In genomic region chr2:3659300-3659910, GRCm38 (mm10) we compare ENCODE assay signal across 15 mouse cellular contexts.
DNase-seq lines count a peak whose midpoint lies in the region; ATAC-seq and TF ChIP-seq lines count a peak whose summit lies in the region.
"Had no signal": no experiment of that assay in that cellular context is flagged by ENCODE, and none has a peak within 500 bp of the region (broad histone marks: within the 10 kb centered on the region; RNA-seq: fewer than 3 reads in every experiment).

No protein-coding gene starts in this region.

- peaks cover 17% of the 10 kb centered on the region for H3K4me1 ChIP-seq in heart, embryonic 10.5 days
- no peaks in the 10 kb centered on the region; the same call in 1 of the 2 replicates for H3K4me1 ChIP-seq in heart, adult 2 months (ENCODE audit: control insufficient read depth, insufficient read depth, low read length)
- H3K4me1 ChIP-seq in lung, postnatal 0 days (ENCODE audit: insufficient read depth, low read depth, low read length) = peaks cover 5% of the 10 kb centered on the region; the same call in 1 of the 2 replicates
- H3K4me1 ChIP-seq: hindbrain, embryonic 13.5 days had no signal

- TF ChIP-seq EP300 in heart, adult 2 months (IDR thresholded peaks at IDR 0.05; ENCODE audit: insufficient read depth, low read depth, low read length) = no peak
- no peak for TF ChIP-seq EP300 in lung, postnatal 0 days (IDR thresholded peaks at IDR 0.05)

- peak; percentile 54 for ATAC-seq in lung, postnatal 0 days
- ATAC-seq: forebrain, embryonic 16.5 days had no signal

- H3K9ac ChIP-seq in heart, adult 2 months (ENCODE audit: low read depth, low read length) = no peak overlapping the region
- H3K9ac ChIP-seq in lung, postnatal 0 days (replicated peaks; ENCODE audit: low read depth) = no peak overlapping the region
- H3K9ac ChIP-seq: embryonic facial prominence, embryonic 15.5 days; hindbrain, embryonic 13.5 days had no signal

- H3K4me2 ChIP-seq in lung, postnatal 0 days (replicated peaks; ENCODE audit: low read depth, low read length) = no peak overlapping the region
- H3K4me2 ChIP-seq: embryonic facial prominence, embryonic 15.5 days; hindbrain, embryonic 13.5 days had no signal

- H3K36me3 ChIP-seq in heart, embryonic 10.5 days = no peaks in the 10 kb centered on the region
- no peaks in the 10 kb centered on the region for H3K36me3 ChIP-seq in heart, adult 2 months (ENCODE audit: control insufficient read depth, insufficient read depth, low read length)
- H3K36me3 ChIP-seq in lung, postnatal 0 days (ENCODE audit: insufficient read depth, low read length) = no peaks in the 10 kb centered on the region
- H3K36me3 ChIP-seq in macrophage (ENCODE audit: inconsistent target) = no peaks in the 10 kb centered on the region
- H3K36me3 ChIP-seq: embryonic facial prominence, embryonic 15.5 days; hindbrain, embryonic 13.5 days had no signal

- no peaks in the 10 kb centered on the region for H3K79me2 ChIP-seq in heart, adult 2 months (replicated peaks; ENCODE audit: control insufficient read depth, insufficient read depth, low read length)
- no peaks in the 10 kb centered on the region for H3K79me2 ChIP-seq in macrophage (ENCODE audit: inconsistent target)

- TF ChIP-seq CTCF in heart, adult 2 months (IDR thresholded peaks at IDR 0.05) = no peak
- no peak for TF ChIP-seq CTCF in lung, postnatal 0 days (IDR thresholded peaks at IDR 0.05)

- no peaks in the 10 kb centered on the region for H3K27me3 ChIP-seq in heart, embryonic 10.5 days (ENCODE audit: insufficient read depth, poor library complexity, severe bottlenecking)
- no peaks in the 10 kb centered on the region for H3K27me3 ChIP-seq in heart, adult 2 months (ENCODE audit: control insufficient read depth, insufficient read depth, low read length)
- no peaks in the 10 kb centered on the region for H3K27me3 ChIP-seq in lung, postnatal 0 days (replicated peaks; ENCODE audit: insufficient read depth, low read length)
- H3K27me3 ChIP-seq: embryonic facial prominence, embryonic 15.5 days; hindbrain, embryonic 13.5 days had no signal

- H3K9me3 ChIP-seq in heart, embryonic 10.5 days = no peaks in the 10 kb centered on the region
- no peaks in the 10 kb centered on the region for H3K9me3 ChIP-seq in lung, postnatal 0 days (ENCODE audit: low read length)
- H3K9me3 ChIP-seq: embryonic facial prominence, embryonic 15.5 days; hindbrain, embryonic 13.5 days had no signal

- no peak for TF ChIP-seq POLR2A in heart, adult 2 months (IDR thresholded peaks at IDR 0.05; ENCODE audit: insufficient read depth, low read depth, low read length)

- peak overlapping the region; percentile 47; the same call in 1 of the 2 replicates for H3K27ac ChIP-seq in heart, embryonic 10.5 days
- H3K27ac ChIP-seq in heart, adult 2 months = no peak overlapping the region
- H3K27ac ChIP-seq in lung, postnatal 0 days (ENCODE audit: low read length) = no peak overlapping the region
- H3K27ac ChIP-seq in macrophage = 0 out of 2 replicates have a peak overlapping the region, but pooled peaks have one; percentile 12
- H3K27ac ChIP-seq: embryonic facial prominence, embryonic 15.5 days; hindbrain, embryonic 13.5 days; left cerebral cortex, adult 2 months had no signal

- 35% methylated on average over 5 of the region's 5 CpGs for WGBS in heart, embryonic 10.5 days
- WGBS in heart, adult 2 months = 44% methylated on average over 5 of the region's 5 CpGs
- 24% methylated on average over 5 of the region's 5 CpGs for WGBS in lung, postnatal 0 days
- WGBS in macrophage (ENCODE audit: missing documents) = 57% methylated on average over 4 of the region's 5 CpGs

- no peak for DNase-seq in heart, embryonic 10.5 days (ENCODE audit: low spot score)
- DNase-seq in heart, adult 2 months = no peak
- peak; percentile 39 for DNase-seq in lung, postnatal 0 days (ENCODE audit: low spot score)
- DNase-seq in lung, postnatal 4 days = no peak
- peak; percentile 39 for DNase-seq in CD4-positive helper T cell, adult 2 months (ENCODE audit: low read depth, low spot score)
- no peak for DNase-seq in urinary bladder, postnatal 25 days (ENCODE audit: low spot score)
- no peak for DNase-seq in urinary bladder, adult 18-20 months (ENCODE audit: low spot score in 2 of 2)
- DNase-seq: cerebellum, postnatal 25 days; gastrocnemius, postnatal 36 days; kidney, postnatal 10 days had no signal

- no peak overlapping the region for H3K4me3 ChIP-seq in heart, embryonic 10.5 days
- H3K4me3 ChIP-seq in heart, adult 2 months = no peak overlapping the region
- H3K4me3 ChIP-seq in lung, postnatal 0 days (ENCODE audit: low read depth, low read length) = no peak overlapping the region
- no peak overlapping the region for H3K4me3 ChIP-seq in macrophage (ENCODE audit: inconsistent target)
- H3K4me3 ChIP-seq: embryonic facial prominence, embryonic 15.5 days; hindbrain, embryonic 13.5 days; left cerebral cortex, adult 2 months had no signal

- intact Hi-C loops in heart, adult 2 months (cut with DNase I) = no loop called here

Comparison
In these comparisons a context has a peak if more than half of its experiments do, and no peak if none do; other contexts are left out.
1. DNase-seq: peak in lung, postnatal 0 days (single experiment) and CD4-positive helper T cell, adult 2 months (single experiment); none in heart, embryonic 10.5 days (single experiment), heart, adult 2 months (0 of 2), lung, postnatal 4 days (0 of 2), urinary bladder, postnatal 25 days (single experiment) and urinary bladder, adult 18-20 months (0 of 2).
2. H3K27ac ChIP-seq: peak in heart, embryonic 10.5 days (single experiment) and macrophage (single experiment); none in heart, adult 2 months (single experiment) and lung, postnatal 0 days (single experiment).